Mouse (Mus musculus) midbrain, embryonic 11.5 days (tissue): ENCODE data around the gene Zfp622. TPM values are rescaled to one million over a fixed set of nuclear protein-coding genes. Genes with fewer than 3 reads are reported as not detected.

Experiments used
- ATAC-seq: fragments of 200-750 bp; cut with Nextera tagmentation; 2 replicates; pipeline ENCODE4 v1.8.0; 2017; ENCODE audit warnings: moderate TSS enrichment, moderate library complexity; ENCODE audit not compliant: low FRiP score
- DNase-seq: peaks from one replicate; pipeline ENCODE4 v3.0.0; 2015; ENCODE audit warnings: low spot score; ENCODE audit errors: missing footprints
- H3K27ac ChIP-seq: fragments of 300-500 bp; sonication (generic); 2 replicates; pipeline ENCODE4 v1.5.1; 2014; ENCODE audit warnings: low read depth, low read length
- H3K27me3 ChIP-seq: fragments of 300-500 bp; sonication (generic); 2 replicates; pipeline ENCODE4 v1.6.1; 2014; ENCODE audit warnings: mild to moderate bottlenecking, low read length, moderate library complexity, mixed read lengths; ENCODE audit not compliant: control insufficient read depth, insufficient read depth
- H3K36me3 ChIP-seq: fragments of 300-500 bp; sonication (generic); 2 replicates; pipeline ENCODE4 v1.6.1; 2014; ENCODE audit warnings: mild to moderate bottlenecking, low read length, moderate library complexity, mixed read lengths; ENCODE audit not compliant: control insufficient read depth, insufficient read depth
- H3K4me1 ChIP-seq: fragments of 300-500 bp; sonication (generic); 2 replicates; pipeline ENCODE4 v1.6.1; 2014; ENCODE audit warnings: low read length; ENCODE audit not compliant: control insufficient read depth, insufficient read depth
- H3K4me2 ChIP-seq: fragments of 300-500 bp; sonication (generic); 2 replicates; pipeline ENCODE4 v1.6.1; 2014; ENCODE audit warnings: mild to moderate bottlenecking, moderate library complexity
- H3K4me3 ChIP-seq: fragments of 300-500 bp; sonication (generic); 2 replicates; pipeline ENCODE4 v1.5.1; 2014; ENCODE audit warnings: low read depth, low read length
- H3K9ac ChIP-seq: fragments of 300-500 bp; sonication (generic); 2 replicates; pipeline ENCODE4 v1.6.1; 2014; ENCODE audit warnings: low read length
- H3K9me3 ChIP-seq: fragments of 300-500 bp; sonication (generic); 2 replicates; pipeline ENCODE4 v1.6.1; 2016; ENCODE audit warnings: low read length; ENCODE audit not compliant: control insufficient read depth
- WGBS: fragments of 180-500 bp; shearing (Covaris S2); extraction: QIAGEN DNeasy Blood & Tissue Kit; methylation state at CpG from one replicate; pipeline ENCODE4 v1.1.7; 2014; 5-methylcytosine and 5-hydroxymethylcytosine counted together
- polyA plus RNA-seq: library from polyadenylated mRNA; unstranded; fragments of >200 nt; fragmentation: Nextera tagmentation; extraction: Ambion mirVana; gene quantifications from 2 replicates; pipeline ENCODE4 v1.2.1, GENCODE M21; 2014

Gene Zfp622
- 30.6 and 33.1 TPM in 2 replicates for polyA plus RNA-seq

DNA sequence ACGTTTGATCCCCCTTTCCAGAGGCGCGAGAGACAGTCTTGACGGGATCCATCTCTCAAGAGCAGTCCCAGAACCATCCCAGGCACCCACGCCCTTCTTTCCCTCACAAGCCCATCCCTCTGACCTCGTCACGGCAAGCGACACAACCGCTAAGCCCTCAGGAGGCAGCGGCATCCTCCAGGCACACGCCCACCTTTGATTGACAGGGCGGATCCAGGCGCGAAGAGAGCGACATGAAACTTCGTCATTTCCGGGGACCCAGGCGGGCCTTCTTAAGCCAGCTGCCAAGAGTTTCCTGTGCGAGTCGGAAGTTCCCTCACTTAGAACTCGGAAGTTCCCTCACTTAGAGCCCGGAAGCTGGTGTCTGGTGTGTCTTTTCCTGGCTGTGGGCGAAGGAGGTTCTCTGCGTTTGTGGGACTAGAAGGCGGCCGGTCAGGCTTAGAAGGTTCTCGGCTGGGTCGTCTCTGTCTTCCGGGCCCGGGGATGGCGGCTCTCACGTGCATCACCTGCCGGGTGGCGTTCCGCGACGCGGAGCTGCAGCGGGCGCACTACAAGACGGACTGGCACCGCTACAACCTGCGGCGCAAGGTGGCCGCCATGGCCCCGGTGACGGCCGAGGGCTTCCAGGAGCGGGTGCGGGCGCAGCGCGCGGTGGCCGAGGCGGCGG, at the start of gene Zfp622:
Gene Zfp622 (plus strand): TSS at position 300 of the 667 bp plus-strand sequence.
- Histone ChIP-seq H3K9me3 (no peaks in the 10 kb centered on the region), H3K4me2 (peak within 1 kb of the TSS; percentile 64), H3K4me1 (peaks cover 15% of the 10 kb centered on the region), H3K36me3 (no peaks in the 10 kb centered on the region), H3K27ac (peak within 1 kb of the TSS; percentile 65), H3K4me3 (peak within 1 kb of the TSS; percentile 98), H3K27me3 (no peaks in the 10 kb centered on the region), H3K9ac (peak within 1 kb of the TSS; percentile 81)
- WGBS, result 0% methylated on average over 57 of the region's 57 CpGs
- DNase-seq, result peak; percentile 99
- peak; percentile 98 for ATAC-seq

DNA sequence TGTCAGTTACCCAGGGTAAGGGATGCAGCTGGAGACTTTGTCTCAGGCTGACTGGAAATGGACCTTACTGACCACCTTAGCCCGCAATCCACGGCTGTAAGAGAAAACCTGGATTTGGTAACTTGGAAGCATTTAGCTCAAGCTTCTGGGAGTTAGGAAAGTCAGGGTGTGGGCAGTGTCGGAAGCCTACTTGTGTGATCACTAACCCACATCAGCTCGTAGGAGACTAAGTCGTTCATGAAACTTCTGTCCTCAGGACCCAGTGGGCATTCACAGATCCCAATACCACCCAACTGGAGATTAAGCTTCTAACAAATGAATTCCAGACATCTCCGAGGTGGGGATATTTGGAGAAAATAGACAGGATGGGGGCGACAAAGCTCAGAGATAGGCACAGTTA, 49.8 kb upstream of the Zfp622 start:
- H3K36me3 ChIP-seq, result no peaks in the 10 kb centered on the region
- H3K27ac ChIP-seq, result no peak overlapping the region
- H3K9me3 ChIP-seq, result no peaks in the 10 kb centered on the region
- DNase-seq, result no peak
- H3K9ac ChIP-seq, result no peak overlapping the region
- no peaks in the 10 kb centered on the region for H3K4me1 ChIP-seq
- H3K4me3 ChIP-seq, result no peak overlapping the region
- H3K4me2 ChIP-seq, result no peak overlapping the region
- 75% methylated on average over 7 of the region's 7 CpGs for WGBS
- ATAC-seq, result no peak
- no peaks in the 10 kb centered on the region for H3K27me3 ChIP-seq

DNA sequence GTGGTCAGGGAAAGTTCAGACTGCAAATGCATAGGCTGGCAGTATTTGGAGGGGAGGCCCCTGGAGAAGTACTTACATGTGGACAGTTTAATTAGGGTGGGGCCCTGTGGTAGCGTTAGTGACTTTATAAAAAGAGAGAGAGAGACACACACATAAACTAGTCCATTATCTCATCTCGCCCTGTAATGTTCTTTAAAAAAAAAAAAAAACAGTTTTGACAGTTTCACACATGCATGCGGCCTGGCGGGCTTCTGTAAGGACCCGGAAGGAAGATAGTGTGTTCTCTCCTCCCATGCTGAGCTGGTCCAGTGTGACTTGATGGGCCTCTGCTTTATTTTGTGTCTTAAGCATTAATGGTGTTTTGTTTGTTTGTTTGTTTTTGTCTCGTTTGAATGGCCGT, 45.7 kb upstream of the Zfp622 start:
- H3K36me3 ChIP-seq, result no peaks in the 10 kb centered on the region
- H3K4me3 ChIP-seq, result no peak overlapping the region
- no peaks in the 10 kb centered on the region for H3K9me3 ChIP-seq
- no peak overlapping the region for H3K27ac ChIP-seq
- no peaks in the 10 kb centered on the region for H3K4me1 ChIP-seq
- DNase-seq (peak; percentile 14), ATAC-seq (no peak)
- no peaks in the 10 kb centered on the region for H3K27me3 ChIP-seq
- 89% methylated on average over 7 of the region's 7 CpGs for WGBS
- H3K4me2 ChIP-seq, result no peak overlapping the region
- H3K9ac ChIP-seq, result no peak overlapping the region

DNA sequence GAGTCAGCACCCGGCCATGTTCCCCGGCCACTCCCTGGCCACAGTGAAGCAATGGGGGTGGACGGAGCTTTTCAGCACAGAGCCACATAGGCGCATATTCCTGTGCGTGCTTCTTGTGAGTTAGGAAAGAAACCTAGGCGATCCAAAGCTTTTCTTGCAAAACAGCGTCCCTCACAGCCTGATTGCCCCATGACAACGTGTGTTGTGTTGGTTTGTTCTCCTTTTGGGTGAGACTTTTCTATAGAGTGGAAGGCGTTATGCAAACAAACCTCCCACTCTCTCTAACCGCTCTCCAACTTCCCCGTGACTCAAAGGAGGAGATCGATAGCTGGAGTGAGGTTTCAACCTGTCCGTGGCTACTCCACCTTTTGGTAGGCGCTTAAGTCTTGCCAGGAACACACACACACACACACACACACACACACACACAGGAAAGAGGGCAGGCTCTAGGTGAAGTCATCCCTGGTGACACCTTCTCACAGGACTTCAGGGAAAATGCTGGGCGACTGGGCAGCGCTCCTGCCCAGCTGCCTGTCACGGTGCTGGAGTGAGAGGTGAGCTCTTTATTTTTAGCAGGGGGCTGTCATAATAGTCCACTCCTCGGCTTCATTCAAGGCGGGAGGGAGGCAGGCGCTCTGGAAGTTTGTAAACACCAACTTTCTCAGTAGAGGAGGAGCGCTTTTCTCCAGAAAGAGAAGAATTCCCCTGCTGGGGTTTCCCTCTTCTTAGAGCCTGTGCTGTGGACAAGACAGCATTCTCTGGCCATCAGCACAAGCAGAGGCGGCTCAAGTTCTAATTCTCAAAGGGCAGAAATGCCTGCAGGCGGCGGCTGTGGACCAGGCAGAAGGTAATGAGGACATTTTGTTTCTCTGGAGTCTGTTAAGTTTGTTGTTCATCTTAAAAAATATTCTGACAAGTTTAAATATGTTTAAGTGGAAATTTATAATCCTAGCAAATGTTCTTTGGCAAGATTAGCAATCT, 43.5 kb upstream of the Zfp622 start:
- H3K4me2 ChIP-seq, result no peak overlapping the region
- no peaks in the 10 kb centered on the region for H3K9me3 ChIP-seq
- no peak overlapping the region for H3K9ac ChIP-seq
- H3K27ac ChIP-seq, result no peak overlapping the region
- H3K36me3 ChIP-seq, result no peaks in the 10 kb centered on the region
- ATAC-seq (no peak), DNase-seq (peak; percentile 84)
- 38% methylated on average over 24 of the region's 24 CpGs for WGBS
- H3K4me1 ChIP-seq, result no peaks in the 10 kb centered on the region
- no peaks in the 10 kb centered on the region for H3K27me3 ChIP-seq
- no peak overlapping the region for H3K4me3 ChIP-seq

DNA sequence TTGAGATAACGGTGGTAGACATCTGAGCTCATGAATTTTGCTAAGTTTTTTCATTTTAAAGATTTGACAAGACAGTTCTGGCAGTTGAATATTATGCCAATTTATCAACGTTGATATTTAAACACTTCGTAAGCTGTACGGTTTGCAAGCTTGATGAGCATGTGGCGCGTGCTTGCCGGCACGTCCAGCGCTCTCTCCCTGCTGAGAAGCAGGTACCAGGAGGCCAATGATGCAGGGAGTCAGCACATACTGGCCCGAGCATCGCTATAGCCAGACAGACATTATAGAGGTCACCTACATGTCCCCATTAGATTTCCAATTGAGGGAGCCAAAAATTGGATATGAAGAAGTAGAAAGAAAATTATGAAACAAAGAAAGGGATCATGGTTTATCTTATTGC, 42.7 kb upstream of the Zfp622 start:
- no peaks in the 10 kb centered on the region for H3K36me3 ChIP-seq
- H3K9ac ChIP-seq, result no peak overlapping the region
- no peak overlapping the region for H3K27ac ChIP-seq
- no peak overlapping the region for H3K4me3 ChIP-seq
- no peaks in the 10 kb centered on the region for H3K27me3 ChIP-seq
- H3K4me1 ChIP-seq, result no peaks in the 10 kb centered on the region
- H3K9me3 ChIP-seq, result no peaks in the 10 kb centered on the region
- no peak overlapping the region for H3K4me2 ChIP-seq
- 86% methylated on average over 11 of the region's 11 CpGs for WGBS
- ATAC-seq, result no peak
- no peak for DNase-seq

DNA sequence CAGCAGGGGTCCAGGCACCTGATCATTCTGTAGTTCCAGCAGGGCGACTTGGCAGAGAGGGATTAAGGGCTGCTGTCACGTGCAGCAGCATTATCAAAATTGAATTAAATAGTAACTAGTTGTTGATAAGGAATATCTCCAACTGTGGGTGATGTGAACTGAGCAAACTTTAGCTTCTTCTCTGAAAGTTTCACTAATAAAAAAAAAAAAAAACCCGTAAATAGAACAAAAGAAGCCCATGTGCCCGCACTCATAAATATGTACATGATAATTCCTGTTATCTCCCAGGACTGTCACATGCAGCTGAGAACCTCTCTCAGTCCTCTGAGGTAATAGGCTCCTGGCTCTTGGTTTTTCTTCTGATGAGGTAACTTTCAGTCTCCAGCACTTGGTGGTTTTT, 41.8 kb upstream of the Zfp622 start:
- Histone ChIP-seq H3K27ac (no peak overlapping the region), H3K9ac (no peak overlapping the region), H3K36me3 (no peaks in the 10 kb centered on the region), H3K4me2 (no peak overlapping the region), H3K4me1 (no peaks in the 10 kb centered on the region), H3K9me3 (no peaks in the 10 kb centered on the region), H3K27me3 (no peaks in the 10 kb centered on the region), H3K4me3 (no peak overlapping the region)
- ATAC-seq, result no peak
- 55% methylated on average over 4 of the region's 4 CpGs for WGBS
- DNase-seq, result no peak

DNA sequence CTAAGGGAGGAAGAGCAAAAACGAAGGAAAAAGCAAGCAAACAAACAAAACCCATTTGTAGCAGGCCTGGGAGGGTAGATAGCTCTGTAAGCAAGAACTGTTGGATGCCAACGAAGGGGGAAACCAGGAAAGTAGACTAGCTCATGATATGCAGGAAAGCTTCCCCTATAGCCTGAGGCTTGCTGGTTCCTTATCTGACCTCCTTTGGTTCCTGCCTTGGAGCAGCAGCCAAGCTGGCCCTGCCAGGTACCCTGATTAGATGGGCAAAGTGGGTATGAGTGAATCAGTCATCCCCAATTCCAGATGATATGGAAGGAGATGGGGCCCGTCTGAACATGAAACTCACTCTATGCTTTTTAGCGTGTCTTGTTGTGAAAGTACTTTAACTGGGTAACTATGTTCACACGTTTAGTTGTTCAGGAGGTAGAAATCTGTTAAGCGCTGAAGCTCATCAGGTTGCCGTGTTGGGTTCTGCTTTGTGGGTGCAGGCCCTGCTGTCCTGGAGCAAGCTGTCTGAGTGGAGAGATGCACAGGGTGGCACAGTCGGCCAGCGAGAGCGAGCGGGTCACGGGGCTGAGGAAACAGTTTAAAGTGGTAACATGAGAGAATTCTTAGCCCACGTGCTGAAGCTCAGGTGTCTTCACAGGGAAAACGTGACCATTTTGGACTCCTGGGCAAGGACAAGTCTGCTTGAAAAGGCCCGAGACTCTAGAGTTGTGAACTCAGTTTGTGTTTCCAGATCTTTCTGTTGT, 40.6 kb upstream of the Zfp622 start:
- no peak overlapping the region for H3K27ac ChIP-seq
- H3K9me3 ChIP-seq, result no peaks in the 10 kb centered on the region
- no peak overlapping the region for H3K9ac ChIP-seq
- H3K4me2 ChIP-seq, result no peak overlapping the region
- 88% methylated on average over 15 of the region's 15 CpGs for WGBS
- no peaks in the 10 kb centered on the region for H3K27me3 ChIP-seq
- no peaks in the 10 kb centered on the region for H3K4me1 ChIP-seq
- DNase-seq (no peak), ATAC-seq (no peak)
- H3K36me3 ChIP-seq, result no peaks in the 10 kb centered on the region
- no peak overlapping the region for H3K4me3 ChIP-seq

DNA sequence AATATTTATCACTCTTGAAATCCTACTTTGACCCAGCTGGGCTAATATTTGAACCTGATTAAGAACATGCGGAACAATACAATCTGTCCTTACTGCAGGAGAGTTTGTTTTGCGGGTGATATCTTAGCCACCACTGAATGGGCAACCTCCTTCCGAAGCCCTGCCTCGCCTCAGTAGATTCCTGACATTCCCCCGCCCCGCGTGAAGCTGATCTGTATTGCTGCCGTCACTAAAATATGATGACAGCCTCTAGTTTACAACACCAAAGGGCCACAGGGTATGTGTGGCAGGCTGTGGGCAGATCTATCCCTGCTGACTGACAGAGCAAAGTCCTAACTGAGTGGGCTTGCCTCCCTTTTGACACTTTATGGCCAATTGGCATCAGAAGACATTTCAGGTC, 38.9 kb upstream of the Zfp622 start:
- H3K27ac ChIP-seq, result no peak overlapping the region
- H3K27me3 ChIP-seq, result no peaks in the 10 kb centered on the region
- H3K4me2 ChIP-seq, result no peak overlapping the region
- no peaks in the 10 kb centered on the region for H3K9me3 ChIP-seq
- no peaks in the 10 kb centered on the region for H3K36me3 ChIP-seq
- WGBS, result 79% methylated on average over 8 of the region's 8 CpGs
- ATAC-seq (no peak), DNase-seq (no peak)
- H3K4me3 ChIP-seq, result no peak overlapping the region
- no peaks in the 10 kb centered on the region for H3K4me1 ChIP-seq
- H3K9ac ChIP-seq, result no peak overlapping the region
